8 mouse cellular contexts compared by ENCODE assay signal in the genomic region with DNA sequence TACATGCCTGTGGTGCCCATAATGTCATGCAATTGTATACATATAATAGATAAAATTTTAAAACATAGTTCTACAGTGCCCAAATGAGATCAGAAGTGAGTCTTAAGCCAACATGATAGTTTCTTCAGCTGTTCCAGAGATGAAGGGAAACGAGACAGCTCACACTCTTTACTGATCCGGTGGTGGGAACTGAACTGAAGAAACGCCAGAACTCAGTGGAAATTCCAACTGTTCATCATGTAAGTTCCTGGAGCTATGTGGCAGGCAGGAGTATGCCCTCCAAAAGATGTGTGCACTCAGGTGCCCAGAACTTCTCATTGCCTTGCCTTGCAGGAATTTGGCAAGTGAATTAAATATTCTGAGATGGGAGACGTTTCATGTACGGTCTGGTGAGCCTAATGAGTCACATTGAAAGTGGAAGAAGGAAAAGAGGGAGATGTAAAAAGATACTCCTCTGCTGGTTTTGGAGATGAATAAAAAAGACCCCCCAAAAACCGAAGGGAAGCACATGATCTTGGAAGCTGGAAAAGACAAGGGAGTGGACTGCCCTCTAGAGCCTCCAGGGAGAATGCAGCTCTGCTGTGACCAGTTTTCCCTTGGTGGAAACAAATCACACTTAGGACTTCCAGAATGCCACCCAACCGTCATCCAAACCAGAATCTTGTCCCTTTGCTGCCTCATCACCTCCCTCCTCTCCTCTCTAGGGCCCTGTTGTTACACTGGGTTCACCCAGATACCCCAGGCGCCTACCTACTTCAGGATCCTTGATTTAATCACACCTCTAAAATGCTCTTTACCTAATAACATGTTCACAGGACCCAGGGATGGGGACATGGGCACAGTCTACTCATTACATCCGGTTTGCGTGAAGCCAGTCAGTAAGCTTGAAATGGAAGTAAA. TPM values are rescaled to one million over a fixed set of nuclear protein-coding genes. Genes with fewer than 3 reads are reported as not detected.
DNase-seq lines count a peak whose midpoint lies in the region; ATAC-seq and TF ChIP-seq lines count a peak whose summit lies in the region.

No protein-coding gene starts in this region.

- no peak for TF ChIP-seq EP300 in lung, postnatal 0 days (IDR thresholded peaks at IDR 0.05)

- ATAC-seq in forebrain, embryonic 14.5 days: no peak
- no peak for ATAC-seq in forebrain, embryonic 12.5 days (ENCODE audit: low FRiP score)
- ATAC-seq in embryonic facial prominence, embryonic 11.5 days (replicated peaks; ENCODE audit: insufficient number of reproducible peaks, low FRiP score, low TSS enrichment, low read depth): no peak
- ATAC-seq in lung, postnatal 0 days: no peak

- 46% methylated on average over 10 of the region's 10 CpGs for WGBS in forebrain, embryonic 14.5 days
- 47% methylated on average over 10 of the region's 10 CpGs for WGBS in forebrain, embryonic 12.5 days
- 44% methylated on average over 10 of the region's 10 CpGs for WGBS in embryonic facial prominence, embryonic 11.5 days
- WGBS in lung, postnatal 0 days: 38% methylated on average over 10 of the region's 10 CpGs

- H3K27ac ChIP-seq in forebrain, embryonic 14.5 days (ENCODE audit: low read depth, low read length): no peak overlapping the region
- H3K27ac ChIP-seq in forebrain, embryonic 12.5 days: no peak overlapping the region
- no peak overlapping the region for H3K27ac ChIP-seq in embryonic facial prominence, embryonic 11.5 days (replicated peaks; ENCODE audit: low read depth, low read length)
- H3K27ac ChIP-seq in lung, postnatal 0 days (ENCODE audit: low read length): no peak overlapping the region

- no peak overlapping the region for H3K4me2 ChIP-seq in forebrain, embryonic 14.5 days (ENCODE audit: low read length)
- no peak overlapping the region for H3K4me2 ChIP-seq in forebrain, embryonic 12.5 days
- no peak overlapping the region for H3K4me2 ChIP-seq in embryonic facial prominence, embryonic 11.5 days (ENCODE audit: low read depth, low read length)
- no peak overlapping the region for H3K4me2 ChIP-seq in lung, postnatal 0 days (replicated peaks; ENCODE audit: low read depth, low read length)

- H3K9ac ChIP-seq in forebrain, embryonic 14.5 days (ENCODE audit: low read length): no peak overlapping the region
- H3K9ac ChIP-seq in forebrain, embryonic 12.5 days: no peak overlapping the region
- H3K9ac ChIP-seq in embryonic facial prominence, embryonic 11.5 days (replicated peaks; ENCODE audit: low read length): no peak overlapping the region; the same call in 1 of the 2 replicates
- H3K9ac ChIP-seq in lung, postnatal 0 days (replicated peaks; ENCODE audit: low read depth): no peak overlapping the region

- H3K4me3 ChIP-seq in forebrain, embryonic 14.5 days (ENCODE audit: low read depth, low read length): no peak overlapping the region
- no peak overlapping the region for H3K4me3 ChIP-seq in forebrain, embryonic 12.5 days (replicated peaks)
- H3K4me3 ChIP-seq in embryonic facial prominence, embryonic 11.5 days (ENCODE audit: low read depth, low read length): no peak overlapping the region
- no peak overlapping the region for H3K4me3 ChIP-seq in lung, postnatal 0 days (ENCODE audit: low read depth, low read length)

- peak; percentile 87 for TF ChIP-seq CTCF in lung, postnatal 0 days (IDR thresholded peaks at IDR 0.05)

- no peaks in the 10 kb centered on the region for H3K9me3 ChIP-seq in forebrain, embryonic 14.5 days (replicated peaks; ENCODE audit: control insufficient read depth, low read length)
- no peaks in the 10 kb centered on the region for H3K9me3 ChIP-seq in forebrain, embryonic 12.5 days
- no peaks in the 10 kb centered on the region for H3K9me3 ChIP-seq in embryonic facial prominence, embryonic 11.5 days (replicated peaks; ENCODE audit: control insufficient read depth, low read length)
- no peaks in the 10 kb centered on the region for H3K9me3 ChIP-seq in lung, postnatal 0 days (ENCODE audit: low read length)

- H3K4me1 ChIP-seq in forebrain, embryonic 14.5 days (ENCODE audit: control insufficient read depth, insufficient read depth, low read length): peaks cover 11% of the 10 kb centered on the region
- H3K4me1 ChIP-seq in forebrain, embryonic 12.5 days: peaks cover 19% of the 10 kb centered on the region
- H3K4me1 ChIP-seq in embryonic facial prominence, embryonic 11.5 days (ENCODE audit: control insufficient read depth, insufficient read depth, low read length): no peaks in the 10 kb centered on the region
- no peaks in the 10 kb centered on the region for H3K4me1 ChIP-seq in lung, postnatal 0 days (ENCODE audit: insufficient read depth, low read depth, low read length)

- peak; percentile 82 for DNase-seq in forebrain, embryonic 14.5 days (ENCODE audit: low spot score)
- peak; percentile 34 to 37 for DNase-seq in urinary bladder, postnatal 36 days (ENCODE audit: low spot score in 2 of 2)
- DNase-seq in urinary bladder, adult 2 months (ENCODE audit: low spot score): no peak
- DNase-seq in embryonic facial prominence, embryonic 11.5 days (ENCODE audit: low spot score): peak; percentile 76
- peak; percentile 49 to 78 for DNase-seq in kidney, postnatal 36 days
- peak; percentile 69 for DNase-seq in lung, postnatal 0 days (ENCODE audit: low spot score)
- peak; percentile 66 for DNase-seq in testis, postnatal 10 days (ENCODE audit: low spot score)

- no peaks in the 10 kb centered on the region for H3K36me3 ChIP-seq in forebrain, embryonic 14.5 days (ENCODE audit: control insufficient read depth, insufficient read depth, low read length)
- H3K36me3 ChIP-seq in forebrain, embryonic 12.5 days (replicated peaks): no peaks in the 10 kb centered on the region
- H3K36me3 ChIP-seq in embryonic facial prominence, embryonic 11.5 days (replicated peaks; ENCODE audit: control insufficient read depth, insufficient read depth, low read depth, low read length): no peaks in the 10 kb centered on the region
- no peaks in the 10 kb centered on the region for H3K36me3 ChIP-seq in lung, postnatal 0 days (ENCODE audit: insufficient read depth, low read length)

- no peaks in the 10 kb centered on the region for H3K27me3 ChIP-seq in forebrain, embryonic 14.5 days (replicated peaks; ENCODE audit: control insufficient read depth, insufficient read depth, low read length)
- H3K27me3 ChIP-seq in forebrain, embryonic 12.5 days: no peaks in the 10 kb centered on the region
- H3K27me3 ChIP-seq in embryonic facial prominence, embryonic 11.5 days (ENCODE audit: control insufficient read depth, insufficient read depth, low read length): no peaks in the 10 kb centered on the region
- H3K27me3 ChIP-seq in lung, postnatal 0 days (replicated peaks; ENCODE audit: insufficient read depth, low read length): no peaks in the 10 kb centered on the region

RNA-seq across cellular contexts. Expression of a gene that starts 2.2 kb away (rescaled TPM):
- polyA plus RNA-seq in forebrain, embryonic 14.5 days (2014; fragmentation: Nextera tagmentation; extraction: Ambion mirVana): 11.4 and 13.2 TPM in 2 replicates
- polyA plus RNA-seq in forebrain, embryonic 12.5 days (2016; fragmentation: Nextera tagmentation; extraction: Ambion mirVana): 8.2 TPM in 2 replicates
- polyA plus RNA-seq in urinary bladder, adult 2 months (2012; rRNA removed): 5.0 and 6.3 TPM in 2 replicates
- 7.4 and 9.6 TPM in 2 replicates for polyA plus RNA-seq in embryonic facial prominence, embryonic 11.5 days (2014; fragmentation: Nextera tagmentation; extraction: Ambion mirVana)
- 2.3 and 3.1 TPM in 2 replicates for polyA plus RNA-seq in lung, postnatal 0 days (2015; fragmentation: Nextera tagmentation; extraction: Ambion mirVana)

RNA-seq across cellular contexts. Expression of a gene that starts 3.3 kb away (rescaled TPM):
- polyA plus RNA-seq in forebrain, embryonic 14.5 days (2014; fragmentation: Nextera tagmentation; extraction: Ambion mirVana): 757 and 875 TPM in 2 replicates
- 791 and 796 TPM in 2 replicates for polyA plus RNA-seq in forebrain, embryonic 12.5 days (2016; fragmentation: Nextera tagmentation; extraction: Ambion mirVana)
- polyA plus RNA-seq in urinary bladder, adult 2 months (2012; rRNA removed): 453 and 489 TPM in 2 replicates
- 678 and 720 TPM in 2 replicates for polyA plus RNA-seq in embryonic facial prominence, embryonic 11.5 days (2014; fragmentation: Nextera tagmentation; extraction: Ambion mirVana)
- polyA plus RNA-seq in lung, postnatal 0 days (2015; fragmentation: Nextera tagmentation; extraction: Ambion mirVana): 500 and 528 TPM in 2 replicates

RNA-seq across cellular contexts. Expression of a gene that starts 39.4 kb away (rescaled TPM):
- polyA plus RNA-seq in forebrain, embryonic 14.5 days (2014; fragmentation: Nextera tagmentation; extraction: Ambion mirVana): 19.4 and 24.4 TPM in 2 replicates
- 33.9 and 37.6 TPM in 2 replicates for polyA plus RNA-seq in forebrain, embryonic 12.5 days (2016; fragmentation: Nextera tagmentation; extraction: Ambion mirVana)
- polyA plus RNA-seq in urinary bladder, adult 2 months (2012; rRNA removed): 53.0 and 110 TPM in 2 replicates
- polyA plus RNA-seq in embryonic facial prominence, embryonic 11.5 days (2014; fragmentation: Nextera tagmentation; extraction: Ambion mirVana): 70.6 and 76.2 TPM in 2 replicates
- polyA plus RNA-seq in lung, postnatal 0 days (2015; fragmentation: Nextera tagmentation; extraction: Ambion mirVana): 342 and 535 TPM in 2 replicates
